Mouse (Mus musculus): ENCODE data around the gene B4gat1.

GRCm38 (mm10) chr19:5060365-5061330, 22.0 kb downstream of the B4gat1 start:
- TF ChIP-seq POLR2A (IDR thresholded peaks at IDR 0.05; ENCODE audit: borderline replicate concordance, control insufficient read depth, low read depth, low read length), result no peak
- no peak for TF ChIP-seq CTCF (IDR thresholded peaks at IDR 0.05; ENCODE audit: control insufficient read depth, insufficient read depth, low read length)
